Mouse (Mus musculus) liver, adult 2 months (tissue): Measurements from ENCODE around the gene BC052040.

ENCODE experiments used
- CTCF ChIP-seq: fragments of 200-500 bp; IDR thresholded peaks from 2 replicates; pipeline ENCODE4 v1.5.1; 2011; ENCODE audit warnings: low read depth, low read length, control low read depth
- POLR2A ChIP-seq: fragments of 200-500 bp; IDR thresholded peaks from 2 replicates; pipeline ENCODE4 v1.6.1; 2011; ENCODE audit warnings: low read length, control low read depth; ENCODE audit not compliant: insufficient read depth; ENCODE audit errors: extremely low read depth

DNA sequence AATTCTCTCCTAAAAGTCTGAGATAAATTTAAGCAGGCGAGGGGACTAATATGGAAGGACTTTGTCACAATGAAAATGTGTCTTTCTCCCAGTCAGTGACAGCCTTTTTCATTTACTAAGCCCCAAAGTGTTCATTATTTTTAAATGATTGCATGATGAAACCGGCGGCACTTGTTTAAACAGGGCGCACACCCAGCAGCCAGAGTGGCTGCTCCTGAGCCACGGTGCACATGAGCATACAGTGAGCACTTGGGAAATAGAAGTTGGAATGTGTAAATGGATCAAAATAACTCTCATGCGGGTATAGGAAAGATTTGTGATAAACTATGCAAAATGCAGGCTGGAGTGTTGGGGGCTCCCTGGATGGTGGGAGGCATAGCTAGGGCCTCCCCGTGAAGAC, 169.7 kb downstream of the BC052040 start:
- TF ChIP-seq CTCF = no peak
- TF ChIP-seq POLR2A = no peak
